Mouse (Mus musculus) neural tube, embryonic 11.5 days (tissue): ENCODE data around the gene Hbb-bh2. TPM values are rescaled to one million over a fixed set of nuclear protein-coding genes. Genes with fewer than 3 reads are reported as not detected.
"Not testable (repeated sequence)": the region's sequence is repeated elsewhere in the genome, so short reads cannot be mapped to it uniquely, and the experiment has no call there.

Experiments used
- ATAC-seq: fragments of 200-750 bp; cut with Nextera tagmentation; 2 replicates; pipeline ENCODE4 v1.8.0; 2017; ENCODE audit warnings: moderate number of reproducible peaks, mild to moderate bottlenecking, moderate TSS enrichment, moderate library complexity; ENCODE audit not compliant: insufficient read depth, low FRiP score, low TSS enrichment
- DNase-seq: peaks from one replicate; pipeline ENCODE4 v3.0.0-alpha.2; 2015; ENCODE audit warnings: low spot score
- H3K27ac ChIP-seq: fragments of 300-500 bp; sonication (generic); 2 replicates; pipeline ENCODE4 v1.5.1; 2014; ENCODE audit warnings: low read depth, mild to moderate bottlenecking, low read length
- H3K27me3 ChIP-seq: fragments of 300-500 bp; sonication (generic); 2 replicates; pipeline ENCODE4 v1.6.1; 2014; ENCODE audit warnings: mild to moderate bottlenecking, low read length, mixed read lengths; ENCODE audit not compliant: control insufficient read depth, insufficient read depth
- H3K36me3 ChIP-seq: fragments of 300-500 bp; sonication (generic); 2 replicates; pipeline ENCODE4 v1.6.1; 2014; ENCODE audit warnings: mild to moderate bottlenecking, low read length, moderate library complexity, mixed read lengths; ENCODE audit not compliant: control insufficient read depth, insufficient read depth
- H3K4me1 ChIP-seq: fragments of 300-500 bp; sonication (generic); 2 replicates; pipeline ENCODE4 v1.6.1; 2014; ENCODE audit warnings: low read length, mixed read lengths; ENCODE audit not compliant: control insufficient read depth, insufficient read depth
- H3K4me2 ChIP-seq: fragments of 300-500 bp; sonication (generic); 2 replicates; pipeline ENCODE4 v1.6.1; 2014; ENCODE audit warnings: low read depth, mild to moderate bottlenecking, moderate library complexity
- H3K4me3 ChIP-seq: fragments of 300-500 bp; sonication (generic); 2 replicates; pipeline ENCODE4 v1.5.1; 2014; ENCODE audit warnings: low read depth, low read length
- H3K9ac ChIP-seq: fragments of 300-500 bp; sonication (generic); 2 replicates; pipeline ENCODE4 v1.6.1; 2014; ENCODE audit warnings: mild to moderate bottlenecking, low read length
- H3K9me3 ChIP-seq: fragments of 300-500 bp; sonication (generic); 2 replicates; pipeline ENCODE4 v1.6.1; 2016; ENCODE audit warnings: low read length; ENCODE audit not compliant: control insufficient read depth
- WGBS: fragments of 180-500 bp; shearing (Covaris S2); extraction: QIAGEN DNeasy Blood & Tissue Kit; methylation state at CpG from one replicate; pipeline ENCODE4 v1.1.7; 2014; 5-methylcytosine and 5-hydroxymethylcytosine counted together
- polyA plus RNA-seq: library from polyadenylated mRNA; unstranded; fragments of >200 nt; fragmentation: Nextera tagmentation; extraction: Ambion mirVana; gene quantifications from 2 replicates; pipeline ENCODE4 v1.2.1, GENCODE M21; 2014

Gene Hbb-bh2
- polyA plus RNA-seq, 1 experiment from 2014 or later: not detected

- H3K27ac ChIP-seq: no peak overlapping the region
- H3K4me2 ChIP-seq: no peak overlapping the region
- H3K36me3 ChIP-seq: no peaks in the 10 kb centered on the region
- no peak for DNase-seq
- ATAC-seq: no peak
- no peaks in the 10 kb centered on the region for H3K4me1 ChIP-seq
- H3K27me3 ChIP-seq: no peaks in the 10 kb centered on the region
- H3K9me3 ChIP-seq: no peaks in the 10 kb centered on the region
- WGBS: 94% methylated on average over 3 of the region's 3 CpGs
- no peak overlapping the region for H3K4me3 ChIP-seq
- H3K9ac ChIP-seq: no peak overlapping the region
Observed at GRCm38 (mm10) chr7:103825536-103826254, 14.6 kb downstream of the Hbb-bh2 start.

- ATAC-seq: no peak
- H3K9ac ChIP-seq: no peak overlapping the region
Observed at GRCm38 (mm10) chr7:103824597-103824996, 15.7 kb downstream of the Hbb-bh2 start.

DNA sequence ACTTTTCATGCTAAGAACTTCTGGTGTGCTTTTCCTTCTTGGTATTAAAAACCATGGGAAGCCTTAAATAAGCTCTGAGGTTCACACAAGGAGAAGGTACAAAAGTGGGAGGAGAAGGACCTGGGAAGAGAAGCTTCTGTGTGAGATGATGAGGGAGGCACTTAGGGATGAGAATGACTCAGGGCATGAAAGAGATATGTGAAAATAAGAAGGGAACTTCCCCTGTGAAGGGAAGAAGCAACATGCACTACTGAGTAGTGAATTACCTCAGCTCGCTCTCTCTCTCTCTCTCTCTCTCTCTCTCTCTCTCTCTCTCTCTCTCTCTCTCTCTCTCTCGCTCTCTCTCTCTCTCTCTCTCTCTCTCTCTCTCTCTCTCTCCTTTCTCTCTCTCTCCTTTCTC lies 25.2 kb downstream of the Hbb-bh2 start:
- not testable (repeated sequence) for ATAC-seq, H3K36me3 ChIP-seq, H3K4me3 ChIP-seq, H3K27ac ChIP-seq, DNase-seq, H3K27me3 ChIP-seq, H3K9ac ChIP-seq, H3K4me1 ChIP-seq, H3K4me2 ChIP-seq, H3K9me3 ChIP-seq
- 90% methylated on average over 1 of the region's 2 CpGs for WGBS

More at GRCm38 (mm10) chr7:103824597-103824996, 15.7 kb downstream of the Hbb-bh2 start:
- Histone ChIP-seq H3K36me3 (no peaks in the 10 kb centered on the region), H3K4me1 (no peaks in the 10 kb centered on the region), H3K27me3 (no peaks in the 10 kb centered on the region), H3K27ac (no peak overlapping the region), H3K9me3 (no peaks in the 10 kb centered on the region), H3K4me2 (no peak overlapping the region), H3K4me3 (no peak overlapping the region)
- 96% methylated on average over 2 of the region's 2 CpGs for WGBS
- DNase-seq: no peak

DNA sequence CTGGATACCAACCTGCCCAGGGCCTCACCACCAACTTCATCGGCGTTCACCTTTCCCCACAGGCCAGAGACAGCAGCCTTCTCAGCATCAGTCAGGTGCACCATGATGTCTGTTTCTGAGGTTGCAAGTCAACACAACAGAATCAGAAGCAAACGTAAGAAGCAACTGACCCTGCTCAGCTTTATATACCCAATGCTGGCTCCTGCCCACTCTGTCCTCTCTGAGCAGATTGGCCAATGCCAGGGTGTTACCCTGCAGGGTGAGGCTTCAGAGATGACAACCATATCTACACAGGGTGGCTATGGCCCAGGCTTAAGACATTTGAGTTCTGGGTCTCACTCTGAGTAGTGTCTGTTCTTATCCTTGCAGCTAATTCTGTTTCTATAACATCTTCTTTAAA lies 26.6 kb downstream of the Hbb-bh2 start, which contains the start of gene Hbb-bt:
Gene Hbb-bt, minus strand, starts transcription at position 231 of the 400 bp plus-strand sequence.
- no peak within 1 kb of the TSS for H3K4me3 ChIP-seq
- no peak for ATAC-seq
- H3K36me3 ChIP-seq: no peaks in the 10 kb centered on the region
- no peak for DNase-seq
- no peaks in the 10 kb centered on the region for H3K4me1 ChIP-seq
- 88% methylated on average over 3 of the region's 3 CpGs for WGBS
- no peaks in the 10 kb centered on the region for H3K27me3 ChIP-seq
- no peak within 1 kb of the TSS for H3K4me2 ChIP-seq
- no peak within 1 kb of the TSS for H3K9ac ChIP-seq
- no peaks in the 10 kb centered on the region for H3K9me3 ChIP-seq
- H3K27ac ChIP-seq: no peak within 1 kb of the TSS

DNA sequence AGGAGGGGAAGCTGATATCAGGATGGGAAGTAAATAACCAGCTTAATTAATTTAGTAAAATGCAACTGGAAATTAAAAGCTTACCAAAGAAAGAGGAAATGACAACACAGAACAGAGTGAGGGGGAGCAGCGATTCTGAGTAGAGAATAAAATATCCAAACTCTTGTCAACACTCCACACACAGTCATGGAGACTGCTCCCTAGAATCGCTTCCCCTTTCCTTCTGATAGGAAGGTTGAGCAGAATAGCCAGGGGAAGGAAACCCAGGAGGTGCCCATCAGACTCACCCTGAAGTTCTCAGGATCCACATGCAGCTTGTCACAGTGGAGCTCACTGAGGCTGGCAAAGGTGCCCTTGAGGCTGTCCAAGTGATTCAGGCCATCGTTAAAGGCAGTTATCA lies 27.2 kb downstream of the Hbb-bh2 start:
- not testable (repeated sequence) for H3K4me1 ChIP-seq, H3K27me3 ChIP-seq, ATAC-seq, H3K9me3 ChIP-seq, H3K4me2 ChIP-seq, H3K27ac ChIP-seq, H3K4me3 ChIP-seq, DNase-seq, H3K36me3 ChIP-seq, H3K9ac ChIP-seq
- WGBS: no CpG with 5 or more reads among the region's 3 CpGs

DNA sequence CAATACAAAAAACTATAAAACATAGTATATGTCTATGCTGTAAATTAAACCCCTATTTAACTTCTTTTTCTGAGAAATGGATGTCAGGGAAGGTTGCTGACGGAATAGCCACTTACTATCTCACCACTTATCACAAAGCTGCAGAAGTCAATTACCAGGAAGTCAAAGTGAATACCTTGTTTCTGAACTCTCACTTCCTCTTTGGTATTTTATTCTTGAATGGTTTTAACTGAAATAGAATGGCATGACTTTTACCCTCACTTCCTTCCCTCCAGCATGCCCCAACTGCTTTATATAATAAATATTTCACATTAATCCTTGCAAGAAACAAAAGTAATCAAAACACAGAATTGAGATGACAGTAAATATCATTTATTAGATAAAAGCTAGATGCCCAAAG lies 28.1 kb downstream of the Hbb-bh2 start:
- no peaks in the 10 kb centered on the region for H3K27me3 ChIP-seq
- no peaks in the 10 kb centered on the region for H3K4me1 ChIP-seq
- no peak overlapping the region for H3K4me3 ChIP-seq
- H3K27ac ChIP-seq: no peak overlapping the region
- ATAC-seq (no peak), DNase-seq (no peak)
- H3K9me3 ChIP-seq: no peaks in the 10 kb centered on the region
- WGBS: 77% methylated on average over 1 of the region's 1 CpGs
- H3K36me3 ChIP-seq: no peaks in the 10 kb centered on the region
- no peak overlapping the region for H3K4me2 ChIP-seq
- no peak overlapping the region for H3K9ac ChIP-seq

- no peak overlapping the region for H3K27ac ChIP-seq
- H3K4me2 ChIP-seq: no peak overlapping the region
- 88% methylated on average over 1 of the region's 1 CpGs for WGBS
- H3K36me3 ChIP-seq: no peaks in the 10 kb centered on the region
- no peak overlapping the region for H3K9ac ChIP-seq
- no peaks in the 10 kb centered on the region for H3K9me3 ChIP-seq
- H3K4me3 ChIP-seq: no peak overlapping the region
- no peaks in the 10 kb centered on the region for H3K27me3 ChIP-seq
- no peak for DNase-seq
- no peak for ATAC-seq
- no peaks in the 10 kb centered on the region for H3K4me1 ChIP-seq
Observed at GRCm38 (mm10) chr7:103811223-103811845, 29.0 kb downstream of the Hbb-bh2 start.

DNA sequence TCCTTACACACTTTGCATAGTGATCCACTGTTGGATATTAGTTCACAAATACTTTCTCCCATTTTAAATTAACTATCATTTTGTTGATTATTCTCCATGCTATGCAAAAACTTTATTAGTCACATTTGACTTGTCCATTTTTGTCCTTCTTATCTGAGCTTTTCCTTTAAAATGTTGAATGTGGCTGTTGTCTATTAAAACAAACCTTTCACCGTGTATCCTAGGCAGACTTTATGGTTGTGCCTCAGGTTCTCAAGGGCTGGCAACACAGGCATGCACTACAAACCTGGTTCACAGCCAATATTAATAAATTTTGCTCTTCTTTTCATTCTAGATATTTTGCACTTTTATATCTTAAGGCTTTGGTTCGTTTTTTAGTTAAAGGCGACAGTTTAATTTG lies 29.6 kb downstream of the Hbb-bh2 start:
- Histone ChIP-seq H3K27me3 (no peaks in the 10 kb centered on the region), H3K4me3 (no peak overlapping the region), H3K4me2 (no peak overlapping the region), H3K4me1 (no peaks in the 10 kb centered on the region), H3K36me3 (no peaks in the 10 kb centered on the region), H3K9ac (no peak overlapping the region), H3K27ac (no peak overlapping the region), H3K9me3 (no peaks in the 10 kb centered on the region)
- ATAC-seq (no peak), DNase-seq (no peak)
- WGBS: 79% methylated on average over 3 of the region's 3 CpGs

DNA sequence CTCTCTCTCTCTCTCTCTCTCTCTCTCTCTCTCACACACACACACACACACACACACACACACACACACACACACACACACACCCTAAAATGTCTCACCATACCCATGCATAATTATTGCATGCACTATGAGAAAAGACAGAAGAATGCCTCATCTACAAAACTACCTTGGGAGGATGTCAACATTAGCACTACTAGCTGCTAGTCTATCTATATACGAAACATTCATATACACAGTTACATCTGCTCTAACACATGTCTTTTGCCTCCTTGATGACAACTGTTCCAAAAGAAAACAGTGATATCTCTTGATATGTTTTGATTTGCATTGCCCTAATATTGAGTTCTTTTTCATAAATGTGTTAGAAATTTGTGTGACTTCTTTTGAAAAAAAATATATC lies 30.0 kb downstream of the Hbb-bh2 start:
- H3K27me3 ChIP-seq: no peaks in the 10 kb centered on the region
- 88% methylated on average over 1 of the region's 1 CpGs for WGBS
- no peak for DNase-seq
- H3K4me1 ChIP-seq: no peaks in the 10 kb centered on the region
- H3K9ac ChIP-seq: no peak overlapping the region
- H3K27ac ChIP-seq: no peak overlapping the region
- H3K36me3 ChIP-seq: no peaks in the 10 kb centered on the region
- H3K9me3 ChIP-seq: no peaks in the 10 kb centered on the region
- no peak overlapping the region for H3K4me2 ChIP-seq
- H3K4me3 ChIP-seq: no peak overlapping the region
- no peak for ATAC-seq
